Mouse (Mus musculus): ENCODE data around the gene Cfap97d1.
"Not testable (repeated sequence)": the region's sequence is repeated elsewhere in the genome, so short reads cannot be mapped to it uniquely, and the experiment has no call there.

Cfap97d1 gene

DNA sequence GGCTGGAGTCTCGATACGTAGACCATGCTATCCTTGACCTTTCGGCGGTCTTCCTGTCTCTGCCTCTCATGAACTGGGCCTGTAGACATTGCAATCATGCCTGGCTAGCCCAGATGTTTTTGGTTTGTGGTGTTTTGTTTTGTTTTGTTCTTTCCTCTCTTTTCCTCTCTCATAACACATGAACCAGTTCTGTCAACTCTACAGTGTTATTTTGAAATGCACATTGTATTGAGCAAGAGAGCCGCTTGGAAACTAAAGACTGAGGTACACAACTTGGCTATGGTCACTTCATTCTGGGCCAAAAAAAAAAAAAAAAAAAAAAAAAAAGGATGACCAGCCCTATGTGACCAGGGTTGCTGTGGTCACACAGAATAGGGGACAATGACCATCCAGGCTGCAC lies 11.4 kb upstream of the Cfap97d1 start:
- in situ Hi-C loops (cut with MboI, MseI): no loop called here

DNA sequence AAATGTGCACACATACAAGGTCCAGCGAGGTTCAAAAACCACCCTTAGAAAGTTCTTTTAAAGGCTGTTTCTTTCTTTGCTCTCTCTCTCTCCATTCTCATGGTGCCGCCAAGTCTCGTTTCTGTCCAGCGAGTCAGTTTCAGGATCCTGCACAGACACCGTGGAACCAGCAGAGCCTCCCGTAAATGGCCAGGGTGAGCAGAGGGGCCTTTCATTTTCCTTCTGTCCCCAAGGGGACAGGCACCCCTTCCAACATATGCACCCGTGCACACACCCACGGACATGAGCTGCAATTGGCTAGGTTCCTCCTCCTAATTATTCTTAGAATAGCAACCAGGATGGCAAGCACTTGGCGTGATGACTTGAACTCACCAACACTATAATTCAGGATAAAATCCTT lies 10.6 kb upstream of the Cfap97d1 start:
- in situ Hi-C loops (cut with MboI, MseI): no loop called here

DNA sequence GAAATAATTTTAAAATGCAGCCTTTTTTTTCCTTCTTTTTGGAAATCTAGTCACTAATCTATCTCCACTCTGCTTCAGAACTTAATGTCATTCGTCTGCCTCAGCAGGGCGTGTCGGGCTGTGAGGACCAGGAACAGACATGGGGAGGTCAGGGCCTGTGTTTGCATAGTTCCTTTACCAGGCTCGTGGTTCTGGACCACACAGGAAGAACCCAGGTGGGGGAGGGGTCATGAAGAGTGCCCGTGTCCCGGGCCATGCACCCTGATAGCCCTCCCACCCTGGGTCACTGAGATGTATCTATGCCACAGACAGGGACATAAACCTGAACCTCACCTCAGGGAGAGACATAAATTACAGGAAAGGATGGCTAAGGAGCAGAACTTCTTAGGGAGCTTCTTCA lies 9.9 kb upstream of the Cfap97d1 start:
- in situ Hi-C loops (cut with MboI, MseI): no loop called here

DNA sequence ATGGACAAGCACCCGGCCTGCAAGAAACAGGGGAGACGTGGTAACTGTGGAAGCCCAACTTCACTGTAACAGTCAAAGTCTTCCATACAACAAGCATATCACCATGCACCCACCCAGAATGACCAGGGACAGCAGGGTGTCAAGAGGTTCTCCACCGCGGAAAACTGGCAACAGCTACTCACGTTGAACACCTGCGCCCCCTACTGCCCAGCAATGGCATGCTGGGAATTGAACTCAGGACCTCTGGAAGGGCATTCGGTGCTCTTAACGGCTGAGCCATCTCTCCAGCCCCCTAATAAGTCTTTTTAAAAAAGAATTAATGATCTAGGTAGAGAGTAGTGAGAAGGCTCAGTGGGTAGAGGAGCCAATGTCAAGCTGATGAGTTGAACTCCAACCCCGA lies 9.2 kb upstream of the Cfap97d1 start:
- in situ Hi-C loops (cut with MboI, MseI): no loop called here

DNA sequence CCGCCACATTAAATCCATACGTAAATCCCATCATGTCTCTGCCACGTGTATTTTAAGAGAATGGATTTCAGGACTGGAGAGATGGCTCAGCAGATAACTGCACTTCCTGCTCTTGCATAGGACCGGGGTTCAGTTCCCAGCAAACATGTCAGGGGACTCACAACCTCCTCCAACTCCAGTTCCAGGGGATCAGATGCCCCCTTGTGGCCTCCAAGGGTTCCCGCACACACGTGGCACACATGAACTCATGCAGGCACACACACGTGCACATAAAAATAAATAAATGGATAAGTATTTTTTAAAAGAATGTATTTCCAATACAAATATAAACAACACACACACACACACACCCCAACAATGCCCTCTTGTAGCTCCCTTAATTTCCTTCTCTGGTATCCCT lies 7.1 kb upstream of the Cfap97d1 start:
- in situ Hi-C loops (cut with MboI, MseI): no loop called here

DNA sequence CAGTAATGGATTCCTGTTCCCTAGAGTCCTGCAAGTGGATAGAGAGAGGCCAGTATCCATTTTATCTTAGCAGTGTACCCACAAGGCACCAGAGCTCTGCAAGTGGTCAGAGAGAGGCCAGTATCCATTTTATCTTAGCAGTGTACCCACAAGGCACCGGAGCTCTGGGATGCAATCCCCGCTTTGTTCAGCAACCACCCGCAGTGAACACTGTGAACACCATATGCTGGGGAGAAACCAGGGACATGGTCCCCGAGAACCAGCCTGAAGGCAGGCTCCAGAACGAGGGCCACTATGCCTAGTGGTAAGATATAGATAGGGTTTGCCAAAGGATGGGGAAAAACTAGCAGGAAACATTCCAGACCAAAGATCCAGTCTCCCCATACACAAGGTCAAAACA lies 4.9 kb upstream of the Cfap97d1 start:
- in situ Hi-C loops (cut with MboI, MseI): no loop called here

DNA sequence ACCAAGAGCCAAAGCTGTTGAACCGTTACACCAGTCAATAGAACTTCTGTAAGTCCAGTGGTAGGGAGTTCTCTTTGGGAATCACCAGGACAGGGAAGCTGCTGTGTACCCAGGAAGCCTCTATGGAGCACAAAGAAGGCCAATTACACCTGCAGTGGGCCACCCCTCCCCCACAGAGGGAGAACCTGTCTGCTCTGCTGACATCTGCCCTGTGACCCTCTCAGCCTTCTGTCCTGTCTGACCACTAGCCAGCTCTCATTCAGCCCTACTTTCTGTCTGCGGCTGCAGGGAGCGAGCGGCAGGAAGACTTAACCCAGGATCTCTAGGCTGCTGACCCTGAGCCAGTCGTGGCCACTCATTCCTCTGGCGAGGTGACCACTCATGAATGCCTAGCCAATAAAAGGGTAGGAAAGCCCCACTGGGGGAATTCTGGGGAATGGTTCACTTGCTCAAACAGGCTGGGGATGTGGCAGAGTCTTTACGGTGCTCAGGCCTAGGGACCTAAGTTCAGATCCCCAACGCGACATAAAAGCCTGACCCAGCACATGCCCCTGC lies 3.4 kb upstream of the Cfap97d1 start:
- in situ Hi-C loops (cut with MboI, MseI): no loop called here

DNA sequence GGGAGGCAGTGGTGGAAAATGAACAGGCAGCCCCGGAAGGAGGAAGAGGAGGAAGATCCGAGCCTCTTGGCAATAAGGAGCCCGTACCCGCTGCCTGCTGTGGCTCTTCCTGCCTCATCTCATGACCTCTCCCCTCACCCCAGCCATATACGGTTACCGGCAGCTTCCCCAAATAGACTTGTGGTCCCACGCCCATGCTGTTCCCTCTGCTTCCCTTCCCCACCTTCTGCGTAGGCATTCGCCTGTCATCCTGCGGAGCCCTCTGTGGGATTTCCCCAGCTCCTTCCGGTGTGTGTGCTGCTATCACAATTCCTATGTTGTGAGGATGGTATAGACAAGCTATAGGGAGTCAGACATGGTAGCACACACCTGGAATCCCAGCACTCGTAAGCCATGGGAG lies 2.2 kb upstream of the Cfap97d1 start:
- in situ Hi-C loops (cut with MboI, MseI): no loop called here

DNA sequence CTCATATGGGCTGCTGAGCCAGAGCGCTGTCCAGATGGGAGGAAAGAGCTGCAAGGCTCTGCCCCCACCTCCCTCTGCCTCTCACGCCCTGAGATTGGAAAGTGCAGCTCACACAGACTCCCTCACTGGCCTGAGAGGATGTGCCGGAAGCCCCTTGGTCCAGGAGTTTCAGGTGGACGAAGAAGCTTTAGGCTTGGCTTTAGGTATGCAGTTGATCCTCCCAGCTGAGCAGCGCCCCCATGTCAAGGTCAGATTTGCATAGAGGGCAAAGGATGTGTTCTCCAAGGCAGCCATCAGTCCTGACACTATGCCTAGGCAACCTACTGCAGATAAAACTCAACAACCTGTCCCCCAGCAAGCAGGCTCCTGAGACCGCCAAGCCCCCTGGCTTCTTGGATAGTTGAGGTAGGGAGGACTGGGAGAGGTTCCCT lies 1.1 kb upstream of the Cfap97d1 start:
- in situ Hi-C loops (cut with MboI, MseI): no loop called here

DNA sequence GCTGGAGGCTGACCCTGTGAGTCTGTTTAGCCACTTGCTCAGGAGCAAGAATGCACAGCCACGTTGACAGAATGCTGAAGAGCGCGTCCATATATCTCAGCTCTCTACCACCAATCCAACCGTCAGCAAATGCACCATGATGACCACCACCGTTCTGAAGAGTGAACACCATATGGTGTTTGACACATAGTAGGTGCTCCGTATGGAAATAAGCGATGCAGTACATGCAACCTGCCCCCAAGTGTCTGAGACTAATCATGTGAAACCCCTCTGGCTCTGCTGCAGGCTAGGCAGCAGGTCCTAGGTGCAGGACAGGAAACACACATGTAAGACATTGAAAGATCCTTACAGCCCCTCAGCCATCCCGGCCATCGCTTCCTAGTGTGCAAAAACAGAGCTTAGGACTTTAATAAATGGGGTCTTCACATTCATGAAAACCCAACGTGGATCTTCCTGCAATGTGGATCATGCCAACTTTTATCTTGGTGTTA lies 603 bp upstream of the Cfap97d1 start:
- in situ Hi-C loops (cut with MboI, MseI): no loop called here

DNA sequence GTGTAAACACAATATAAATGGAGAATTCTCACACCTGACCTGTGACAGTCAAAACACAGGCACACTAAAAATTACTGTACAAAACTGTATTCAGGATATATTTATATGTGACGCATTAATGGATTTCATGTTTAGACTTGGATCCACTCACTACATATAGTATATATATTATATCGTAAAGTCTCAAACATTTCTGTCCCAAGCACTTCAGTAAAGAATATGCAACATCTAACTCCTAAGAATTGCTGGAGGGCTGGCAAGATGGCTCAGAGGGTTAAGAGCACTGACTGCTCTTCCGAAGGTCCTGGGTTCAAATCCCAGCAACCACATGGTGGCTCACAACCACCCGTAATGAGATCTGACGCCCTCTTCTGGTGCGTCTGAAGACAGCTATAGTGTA lies 1.4 kb downstream of the Cfap97d1 start:
- in situ Hi-C loops (cut with MboI, MseI): not testable (repeated sequence)

DNA sequence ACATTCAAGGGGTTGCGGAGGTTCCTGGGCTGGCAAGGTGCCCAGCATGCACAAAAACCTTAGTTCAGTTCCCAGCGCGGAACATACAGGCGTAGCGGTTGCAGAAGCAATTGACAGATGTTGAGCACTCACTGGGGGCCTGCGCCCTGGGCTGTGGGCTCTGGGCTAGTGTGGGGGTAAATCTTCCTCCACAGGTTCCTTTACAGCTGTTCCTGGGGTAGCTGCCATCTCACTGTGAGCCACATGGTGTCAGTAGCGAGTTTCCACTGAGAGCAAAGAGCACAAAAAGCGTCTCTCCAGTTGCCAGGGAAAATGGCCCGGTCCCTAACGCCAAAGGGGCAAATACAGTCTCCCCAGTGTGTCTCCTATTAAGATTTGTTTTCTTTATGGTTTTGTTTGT lies 1.9 kb downstream of the Cfap97d1 start:
- in situ Hi-C loops (cut with MboI, MseI): no loop called here

DNA sequence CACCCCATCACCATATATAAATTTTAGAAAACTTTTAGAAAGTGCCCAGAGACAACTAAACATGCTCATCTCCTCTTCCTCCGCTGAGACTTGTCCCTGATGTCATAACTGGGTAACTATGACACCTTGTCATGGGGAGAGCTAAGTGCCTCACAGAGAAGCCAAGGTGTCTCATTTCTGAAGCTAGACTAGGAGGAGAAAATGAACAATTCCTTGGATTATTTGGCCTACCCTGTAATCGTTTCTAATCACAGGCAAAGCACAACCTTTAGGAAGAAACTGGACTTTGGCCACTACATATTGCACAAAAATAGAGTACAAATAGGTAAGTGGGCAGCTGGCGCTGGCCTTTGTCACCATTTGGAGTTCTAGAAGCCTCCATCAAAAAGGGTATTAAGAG lies 2.8 kb downstream of the Cfap97d1 start, which contains the start of gene Dusp3:
Gene Dusp3, minus strand, starts transcription at position 101 of the 400 bp plus-strand sequence.
- in situ Hi-C loops (cut with MboI, MseI): no loop called here

DNA sequence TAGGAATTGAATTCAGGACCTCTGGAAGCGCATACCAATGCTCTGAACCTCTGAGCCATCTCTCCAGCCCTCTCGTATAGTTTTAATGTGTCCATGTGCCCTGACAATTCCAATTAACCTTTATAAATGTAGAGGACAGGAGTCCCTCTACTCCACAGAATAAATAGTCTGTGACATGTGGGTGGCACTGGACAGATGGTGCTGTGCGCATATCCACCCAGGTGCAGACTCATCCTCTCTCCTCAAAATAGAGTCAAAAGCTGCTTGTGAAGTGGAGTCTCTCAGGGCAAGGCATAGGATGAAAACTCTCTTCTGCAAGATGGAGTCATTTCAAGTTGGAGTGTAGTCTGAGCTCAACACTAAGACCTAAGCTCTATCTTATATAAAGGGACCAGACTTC lies 6.2 kb downstream of the Cfap97d1 start:
- in situ Hi-C loops (cut with MboI, MseI): no loop called here

DNA sequence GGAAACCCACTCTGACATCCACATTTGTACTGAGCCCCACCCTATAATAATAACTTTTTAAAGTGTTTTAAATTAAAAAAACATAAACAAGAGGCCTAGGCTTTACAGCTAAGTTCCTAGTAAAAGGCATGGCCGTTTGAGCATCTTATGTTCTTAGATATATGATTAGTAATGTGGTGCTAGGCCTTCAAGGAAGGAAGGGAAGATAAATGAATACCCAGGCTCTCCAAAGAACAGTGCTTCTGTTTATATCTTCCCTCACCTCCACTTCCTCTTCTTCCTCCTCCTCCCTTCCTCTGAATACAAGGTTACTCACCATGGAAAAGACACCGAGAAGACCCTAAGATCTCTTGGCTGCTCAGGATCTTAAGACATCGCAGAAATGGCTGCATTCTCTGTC lies 7.7 kb downstream of the Cfap97d1 start:
- in situ Hi-C loops (cut with MboI, MseI): no loop called here

DNA sequence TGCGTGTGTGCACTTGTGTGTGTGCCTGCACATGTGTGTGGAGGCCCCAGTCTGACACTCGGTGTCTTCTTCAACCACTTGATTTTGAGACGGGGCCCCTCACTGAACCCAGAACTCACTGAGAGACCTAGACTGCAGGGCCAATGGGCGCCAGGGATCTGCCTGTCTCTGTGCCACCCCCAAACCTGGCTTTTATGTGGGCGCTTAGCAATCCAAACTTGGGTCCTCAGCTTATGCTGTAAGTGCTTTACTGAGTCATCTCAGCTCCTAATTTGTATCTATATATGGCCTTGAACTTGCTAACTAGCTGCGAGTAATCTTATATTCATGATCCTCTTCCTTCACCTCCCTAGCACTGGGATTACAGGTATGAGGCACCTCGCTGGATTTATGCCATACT lies 8.3 kb downstream of the Cfap97d1 start:
- in situ Hi-C loops (cut with MboI, MseI): no loop called here

DNA sequence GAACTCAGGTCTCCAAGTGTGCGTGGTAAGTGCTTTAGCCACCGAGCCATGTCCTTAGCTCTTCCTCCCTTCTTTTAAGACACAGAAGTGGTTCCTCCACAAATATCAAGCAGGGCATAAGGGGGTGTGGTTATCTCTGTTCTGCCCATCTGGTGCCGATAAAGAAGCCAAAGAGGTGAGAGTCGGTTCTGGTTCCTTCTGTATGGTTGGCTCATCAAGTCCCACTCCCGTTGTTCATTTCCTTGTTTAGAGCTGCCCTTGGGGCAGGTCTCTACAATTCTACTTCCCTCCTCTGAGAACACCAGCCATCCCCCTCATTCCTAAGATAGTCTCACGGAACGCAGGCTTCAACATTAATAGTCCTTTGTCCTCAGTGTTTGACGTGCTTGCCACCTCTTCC lies 10.0 kb downstream of the Cfap97d1 start:
- in situ Hi-C loops (cut with MboI, MseI): no loop called here

DNA sequence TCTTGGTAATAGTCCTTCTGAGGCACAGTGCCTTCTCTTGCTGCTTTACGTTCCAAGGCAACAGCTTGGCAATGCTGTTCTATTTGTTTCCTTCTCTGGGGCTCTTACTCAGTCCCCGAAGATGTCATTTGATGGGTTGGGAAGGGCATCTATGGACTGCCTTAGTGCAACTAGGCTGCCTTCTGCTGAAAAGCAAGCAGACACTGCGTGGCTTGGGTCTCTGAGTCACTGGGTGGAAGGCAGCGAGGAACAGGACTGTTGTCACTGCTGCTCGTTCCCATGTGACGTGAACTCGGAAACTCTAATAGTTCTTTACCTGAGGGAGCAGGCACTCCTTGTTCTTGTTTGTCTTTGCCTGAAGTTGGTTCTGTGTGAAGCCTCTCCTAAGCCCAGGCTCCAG lies 11.9 kb downstream of the Cfap97d1 start:
- in situ Hi-C loops (cut with MboI, MseI): no loop called here

DNA sequence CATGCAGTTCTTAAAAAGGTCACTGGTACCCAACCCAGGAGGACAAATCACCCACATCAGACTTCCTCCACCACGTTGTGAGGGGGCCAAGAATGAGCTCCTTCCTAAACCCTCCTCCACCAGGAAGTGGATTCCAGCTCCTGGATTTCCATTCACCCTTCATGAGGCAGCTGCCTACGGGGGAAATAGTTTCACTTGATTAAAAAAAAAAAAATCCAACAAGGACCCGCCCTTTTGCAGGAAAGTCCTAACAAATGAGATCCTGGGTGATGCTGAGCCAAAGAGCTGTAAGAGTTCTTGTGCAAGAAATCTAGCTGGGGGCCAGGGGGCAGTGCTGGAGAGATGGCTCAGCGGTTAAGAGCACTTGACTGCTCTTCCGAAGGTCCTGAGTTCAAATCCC lies 14.2 kb downstream of the Cfap97d1 start:
- in situ Hi-C loops (cut with MboI, MseI): no loop called here

DNA sequence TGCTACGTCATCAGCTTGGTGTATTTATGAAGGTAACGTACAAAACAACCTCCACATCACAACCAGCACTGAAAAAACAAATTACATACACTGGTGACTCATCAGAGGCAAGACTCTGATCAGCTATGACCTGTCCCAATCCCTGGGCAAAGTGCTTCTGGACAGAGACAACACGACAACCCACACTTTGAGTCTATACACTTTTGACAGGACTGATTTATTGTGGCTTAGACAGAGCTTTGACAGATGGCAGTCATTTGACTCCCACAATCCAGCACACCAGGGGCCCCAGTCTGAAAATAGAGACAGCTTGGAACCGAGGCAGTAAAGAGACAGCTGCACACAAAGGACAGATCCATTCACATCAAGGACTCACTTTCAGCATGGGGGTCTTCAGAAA lies 15.4 kb downstream of the Cfap97d1 start:
- in situ Hi-C loops (cut with MboI, MseI): no loop called here

DNA sequence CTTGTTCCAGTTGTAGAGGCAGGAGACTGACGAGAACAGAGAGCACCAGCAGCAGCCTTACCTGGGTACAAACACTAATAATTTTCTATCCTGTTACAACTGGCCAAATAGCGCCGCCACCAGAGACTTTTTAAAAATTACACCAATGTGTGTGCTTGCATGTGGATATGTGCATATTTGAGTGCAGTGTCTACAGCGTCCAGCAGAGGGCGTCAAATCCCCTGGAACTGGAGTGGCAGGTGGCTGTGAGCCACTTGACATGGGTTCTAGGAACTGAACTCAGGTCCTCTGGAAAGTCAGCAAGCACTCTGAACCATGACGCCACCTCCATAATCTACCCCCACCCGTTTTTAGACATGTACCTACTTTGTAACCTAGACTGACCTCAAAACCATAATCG lies 20.2 kb downstream of the Cfap97d1 start:
- in situ Hi-C loops (cut with MboI, MseI): no loop called here

DNA sequence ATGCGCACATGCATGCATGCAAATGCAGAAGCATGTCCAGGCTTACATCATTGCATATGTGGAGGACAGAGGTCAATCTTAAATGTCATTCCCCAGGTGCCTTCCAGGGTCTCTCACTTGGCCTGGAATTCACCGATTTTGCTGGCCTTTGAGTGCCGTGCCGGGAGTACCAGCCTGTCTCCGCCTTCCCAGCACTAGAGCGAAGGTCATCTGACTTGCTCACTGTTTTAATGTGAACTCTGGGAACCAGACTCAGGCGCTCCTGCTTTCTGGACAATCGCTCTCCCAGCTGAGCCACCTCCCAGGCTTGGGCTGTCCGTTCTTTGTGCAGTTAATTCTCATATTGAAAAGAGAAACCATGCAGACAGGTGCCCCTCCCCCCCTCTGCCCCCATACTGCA lies 22.2 kb downstream of the Cfap97d1 start:
- in situ Hi-C loops (cut with MboI, MseI): no loop called here

DNA sequence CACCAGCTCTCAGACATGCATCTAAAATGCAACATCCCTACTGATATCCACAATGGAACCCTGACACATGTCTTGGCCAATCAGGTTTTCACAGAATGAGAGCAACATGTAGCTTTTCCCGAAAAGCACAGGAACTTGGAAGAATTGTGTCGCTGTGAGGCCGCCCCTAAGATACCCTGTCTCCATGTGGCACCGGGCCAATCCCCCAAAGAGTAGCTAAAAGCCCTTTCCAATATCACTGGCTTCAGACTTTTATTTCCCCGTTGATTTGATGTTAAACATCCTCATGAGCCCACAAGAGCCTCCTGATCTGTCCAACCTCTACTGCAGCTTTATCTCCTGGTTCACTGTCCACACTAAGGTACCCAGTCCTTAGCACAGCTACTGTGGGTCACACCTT lies 22.6 kb downstream of the Cfap97d1 start:
- in situ Hi-C loops (cut with MboI, MseI): no loop called here

DNA sequence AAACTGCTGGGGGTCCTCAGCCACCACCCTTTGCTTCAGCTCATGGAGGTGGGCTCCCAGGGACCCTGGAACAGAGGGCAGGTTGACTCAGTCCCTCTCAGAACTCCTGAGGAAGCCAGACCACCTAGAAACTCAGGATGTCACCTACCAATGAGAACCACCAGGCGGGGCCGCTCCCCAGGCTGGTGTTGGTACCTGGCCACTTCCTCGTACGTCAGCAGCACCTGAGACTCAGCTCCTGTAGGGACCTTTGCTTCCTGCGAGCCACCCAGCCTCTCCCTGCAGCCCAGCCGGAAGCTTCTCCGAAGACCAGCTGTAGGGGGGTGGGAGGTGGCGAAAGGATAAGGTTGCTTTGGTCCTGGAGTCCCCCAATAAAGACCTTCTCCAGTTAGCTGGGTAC lies 24.3 kb downstream of the Cfap97d1 start:
- in situ Hi-C loops (cut with MboI, MseI): no loop called here
